Mouse (Mus musculus): ENCODE measurements at regions not wholly inside any gene's neighbourhood (a gene's known extent, or its start where the extent isn't known, plus 50 kb on each side); places are given as distances from the start of the nearest gene placed in this dataset.
"Not testable (repeated sequence)": the region's sequence is repeated elsewhere in the genome, so short reads cannot be mapped to it uniquely, and the experiment has no call there.

GRCm38 (mm10) chr8:89482481-89482880 is 438.5 kb upstream of the Sall1 start:
- not testable (repeated sequence) for TF ChIP-seq CTCF (IDR thresholded peaks at IDR 0.05; ENCODE audit: insufficient read depth, low read length); POLR2A (IDR thresholded peaks at IDR 0.05; ENCODE audit: borderline replicate concordance, extremely low read depth, low read depth, low read length)

All from lung, adult 2 months (tissue).